Mouse (Mus musculus) MEL (cell line): ENCODE results near the gene Herc2. TPM values are rescaled to one million over a fixed set of nuclear protein-coding genes. Genes with fewer than 3 reads are reported as not detected.

ENCODE experiments used
- DNase-seq: peaks from one replicate; pipeline ENCODE4 v3.0.0; 2011; ENCODE audit warnings: low read depth, low spot score
- H3K27ac ChIP-seq: 2 replicates; pipeline ENCODE4 v1.5.1; 2012; ENCODE audit warnings: low read depth, mild to moderate bottlenecking, control low read depth, low read length, moderate library complexity; ENCODE audit not compliant: control insufficient read depth
- H3K27me3 ChIP-seq, 2 experiments: fragments of 150-350 bp in 1 of 2; sonication (generic) in 1 of 2; 2 replicates each; pipeline ENCODE4 v1.6.1; 2012; ENCODE audit warnings: low read length in 2 of 2, mild to moderate bottlenecking in 2 of 2, improper control_type of control experiment in 1 of 2, moderate library complexity in 1 of 2; ENCODE audit not compliant: insufficient read depth in 2 of 2, control insufficient read depth in 1 of 2
- H3K36me3 ChIP-seq, 2 experiments: 2 replicates each; pipeline ENCODE4 v1.6.1; 2012 to 2014; ENCODE audit warnings: low read length in 2 of 2, improper control_type of control experiment in 1 of 2, inconsistent platforms in 1 of 2, mild to moderate bottlenecking in 1 of 2; ENCODE audit not compliant: insufficient read depth in 2 of 2, control insufficient read depth in 1 of 2
- H3K4me1 ChIP-seq, 2 experiments: fragments of 150-350 bp in 1 of 2; sonication (generic) in 1 of 2; 2 replicates each; pipeline ENCODE4 v1.6.1; 2012; ENCODE audit warnings: low read length in 2 of 2, improper control_type of control experiment in 1 of 2, mild to moderate bottlenecking in 1 of 2; ENCODE audit not compliant: insufficient read depth in 2 of 2, control insufficient read depth in 1 of 2
- H3K4me3 ChIP-seq, 2 experiments: fragments of 150-350 bp in 1 of 2; sonication (generic) in 1 of 2; 2 replicates each; pipeline ENCODE4 v1.5.1; 2012; ENCODE audit warnings: low read depth in 2 of 2, low read length in 2 of 2, mild to moderate bottlenecking in 2 of 2, moderate library complexity in 2 of 2, control low read depth in 1 of 2, improper control_type of control experiment in 1 of 2; ENCODE audit not compliant: control insufficient read depth in 1 of 2, insufficient read depth in 1 of 2
- H3K79me2 ChIP-seq: 2 replicates; pipeline ENCODE4 v1.6.1; 2012; ENCODE audit warnings: mild to moderate bottlenecking, low read length, moderate library complexity; ENCODE audit not compliant: control insufficient read depth, poor library complexity, insufficient read depth
- H3K9ac ChIP-seq: 2 replicates; pipeline ENCODE4 v1.6.1; 2012; ENCODE audit warnings: low read depth, mild to moderate bottlenecking, control low read depth, low read length, moderate library complexity; ENCODE audit not compliant: control insufficient read depth, poor library complexity, severe bottlenecking
- H3K9me3 ChIP-seq: fragments of 150-350 bp; sonication (generic); replicated peaks from 2 replicates; pipeline ENCODE4 v1.6.1; 2012; ENCODE audit warnings: mild to moderate bottlenecking, low read length, improper control_type of control experiment, moderate library complexity; ENCODE audit not compliant: insufficient read depth
- BHLHE40 ChIP-seq: IDR thresholded peaks from 2 replicates; pipeline ENCODE4 v1.6.1; 2012; ENCODE audit warnings: low read depth, mild to moderate bottlenecking, inconsistent platforms, low read length, improper control_type of control experiment, borderline replicate concordance
- CHD1 ChIP-seq: IDR thresholded peaks from 2 replicates; pipeline ENCODE4 v1.6.1; 2012; ENCODE audit warnings: low read depth, mild to moderate bottlenecking, inconsistent platforms, low read length, improper control_type of control experiment
- CTCF ChIP-seq, 3 experiments: IDR thresholded peaks in 2 of 3; conservative IDR thresholded peaks in 1 of 3; 2 replicates each; pipeline ENCODE4 v1.5.1; 2011 to 2012; ENCODE audit warnings: low read length in 3 of 3, low read depth in 2 of 3, mild to moderate bottlenecking in 2 of 3, improper control_type of control experiment in 1 of 3, inconsistent platforms in 1 of 3, mixed read lengths in 1 of 3, moderate library complexity in 1 of 3; ENCODE audit not compliant: control insufficient read depth in 1 of 3, insufficient read depth in 1 of 3, poor library complexity in 1 of 3, severe bottlenecking in 1 of 3
- E2F4 ChIP-seq: IDR thresholded peaks from 2 replicates; pipeline ENCODE4 v1.6.1; 2011; ENCODE audit warnings: low read depth, low read length, improper control_type of control experiment, borderline replicate concordance
- ELF1 ChIP-seq: IDR thresholded peaks from 2 replicates; pipeline ENCODE4 v1.6.1; 2014; ENCODE audit warnings: low read depth, mild to moderate bottlenecking, inconsistent platforms, low read length, improper control_type of control experiment, moderate library complexity
- EP300 ChIP-seq, 2 experiments: IDR thresholded peaks; 2 replicates each; pipeline ENCODE4 v1.6.1; 2011; ENCODE audit warnings: improper control_type of control experiment in 2 of 2, low read length in 2 of 2, low read depth in 1 of 2, mild to moderate bottlenecking in 1 of 2
- GABPA ChIP-seq: IDR thresholded peaks from 2 replicates; pipeline ENCODE4 v1.6.1; 2012; ENCODE audit warnings: low read depth, mild to moderate bottlenecking, inconsistent platforms, low read length, improper control_type of control experiment, moderate library complexity
- GATA1 ChIP-seq: IDR thresholded peaks from 2 replicates; pipeline ENCODE4 v1.6.1; 2011; ENCODE audit warnings: low read depth, low read length, improper control_type of control experiment
- HCFC1 ChIP-seq: IDR thresholded peaks from 2 replicates; pipeline ENCODE4 v1.6.1; 2012; ENCODE audit warnings: low read depth, mild to moderate bottlenecking, inconsistent platforms, low read length, improper control_type of control experiment, moderate library complexity
- JUND ChIP-seq: IDR thresholded peaks from 2 replicates; pipeline ENCODE4 v1.6.1; 2011; ENCODE audit warnings: low read depth, mild to moderate bottlenecking, improper control_type of control experiment, low read length
- KAT2A ChIP-seq: conservative IDR thresholded peaks from 2 replicates; pipeline ENCODE4 v1.6.1; 2012; ENCODE audit warnings: low read depth, low read length, improper control_type of control experiment, inconsistent platforms
- MAFK ChIP-seq: IDR thresholded peaks from 2 replicates; pipeline ENCODE4 v1.6.1; 2011; ENCODE audit warnings: low read depth, mild to moderate bottlenecking, low read length, improper control_type of control experiment, borderline replicate concordance
- MAX ChIP-seq: IDR thresholded peaks from 2 replicates; pipeline ENCODE4 v1.6.1; 2011; ENCODE audit warnings: low read length, improper control_type of control experiment
- MAZ ChIP-seq: IDR thresholded peaks from 2 replicates; pipeline ENCODE4 v1.6.1; 2012; ENCODE audit warnings: low read depth, mild to moderate bottlenecking, inconsistent platforms, low read length, improper control_type of control experiment
- MEF2A ChIP-seq: IDR thresholded peaks from 2 replicates; pipeline ENCODE4 v1.6.1; 2014; ENCODE audit warnings: low read depth, mild to moderate bottlenecking, inconsistent platforms, low read length, improper control_type of control experiment; ENCODE audit not compliant: poor library complexity, insufficient replicate concordance, severe bottlenecking; ENCODE audit errors: extremely low read depth
- MXI1 ChIP-seq: IDR thresholded peaks from 2 replicates; pipeline ENCODE4 v1.6.1; 2011; ENCODE audit warnings: mild to moderate bottlenecking, low read depth, low read length, improper control_type of control experiment
- MYB ChIP-seq: IDR thresholded peaks from 2 replicates; pipeline ENCODE4 v1.6.1; 2011; ENCODE audit warnings: mild to moderate bottlenecking, low read depth, low read length, improper control_type of control experiment
- NELFE ChIP-seq: IDR thresholded peaks from 2 replicates; pipeline ENCODE4 v1.6.1; 2011; ENCODE audit warnings: low read depth, low read length, improper control_type of control experiment
- RAD21 ChIP-seq: IDR thresholded peaks from 2 replicates; pipeline ENCODE4 v1.6.1; 2011; ENCODE audit warnings: mild to moderate bottlenecking, low read depth, low read length, improper control_type of control experiment
- RCOR1 ChIP-seq: IDR thresholded peaks from 2 replicates; pipeline ENCODE4 v1.6.1; 2012; ENCODE audit warnings: low read depth, mild to moderate bottlenecking, inconsistent platforms, low read length, improper control_type of control experiment
- TAL1 ChIP-seq: IDR thresholded peaks from 2 replicates; pipeline ENCODE4 v1.6.1; 2012; ENCODE audit warnings: mild to moderate bottlenecking, inconsistent platforms, low read length, moderate library complexity, mixed read lengths
- TCF12 ChIP-seq: IDR thresholded peaks from 2 replicates; pipeline ENCODE4 v1.6.1; 2014; ENCODE audit warnings: low read depth, mild to moderate bottlenecking, inconsistent platforms, low read length, improper control_type of control experiment, moderate library complexity
- UBTF ChIP-seq: IDR thresholded peaks from 2 replicates; pipeline ENCODE4 v1.6.1; 2012; ENCODE audit warnings: low read depth, mild to moderate bottlenecking, inconsistent platforms, low read length, improper control_type of control experiment, moderate library complexity, borderline replicate concordance; ENCODE audit not compliant: insufficient read depth
- USF1 ChIP-seq: IDR thresholded peaks from 2 replicates; pipeline ENCODE4 v1.6.1; 2014; ENCODE audit warnings: low read depth, mild to moderate bottlenecking, inconsistent platforms, low read length, improper control_type of control experiment, moderate library complexity
- ZC3H11A ChIP-seq: IDR thresholded peaks from 2 replicates; pipeline ENCODE4 v1.6.1; 2012; ENCODE audit warnings: low read depth, mild to moderate bottlenecking, inconsistent platforms, low read length, improper control_type of control experiment
- polyA plus RNA-seq, 2 experiments: library from polyadenylated mRNA; stranded (reverse) in 1 of 2; unstranded in 1 of 2; fragments of >175 nt in 1 of 2; fragments of >200 nt in 1 of 2; gene quantifications; 2 replicates each; pipeline versions ENCODE4 v1.2.1 to v1.2.4; 2012; ENCODE audit warnings: low replicate concordance in 2 of 2, low read depth in 1 of 2; ENCODE audit not compliant: insufficient read length in 2 of 2, insufficient read depth in 1 of 2, missing spikeins in 1 of 2
- total RNA-seq: library from RNA; depleted of rRNA; stranded (reverse); fragments of 300-350 nt; gene quantifications from 2 replicates; pipeline ENCODE4 v1.2.3, GENCODE M21; 2012

The Herc2 gene
- total and polyA plus RNA-seq, 3 experiments: 20.7 to 389 (median 32.0) TPM

- no peaks in the 10 kb centered on the region for H3K79me2 ChIP-seq
- no peaks in the 10 kb centered on the region for H3K4me1 ChIP-seq
- no peak for DNase-seq
- H3K9me3 ChIP-seq: no peaks in the 10 kb centered on the region
- H3K9ac ChIP-seq: no peak overlapping the region
- H3K27ac ChIP-seq: no peak overlapping the region
- TF ChIP-seq NELFE (no peak), MXI1 (no peak), UBTF (no peak), ZC3H11A (no peak), BHLHE40 (no peak), RAD21 (no peak), RCOR1 (no peak), MAX (no peak), MAZ (no peak), TAL1 (no peak), JUND (no peak), CHD1 (no peak), CTCF (IDR thresholded peaks at IDR 0.05 in 2 of 3, conservative IDR thresholded peaks at IDR 0.05 in 1 of 3; ENCODE audit: control insufficient read depth in 1 of 3, insufficient read depth in 1 of 3, low read depth in 2 of 3, low read length in 3 of 3, poor library complexity in 1 of 3, severe bottlenecking in 1 of 3) (no peak), MYB (no peak), KAT2A (no peak), MAFK (no peak), E2F4 (no peak), TCF12 (no peak), GABPA (no peak)
- TF ChIP-seq, all 39 proteins: peak for 0
- no peaks in the 10 kb centered on the region for H3K27me3 ChIP-seq
- no peak overlapping the region for H3K4me3 ChIP-seq
- peaks cover 0 to 12% of the 10 kb centered on the region in 2 experiments; a peak in 1 of 4 replicates for H3K36me3 ChIP-seq
These were observed 151.7 kb downstream of the Herc2 start for GRCm38 (mm10) chr7:56201483-56202218.

GRCm38 (mm10) chr7:56202843-56203242, 152.8 kb downstream of the Herc2 start:
- no peak for DNase-seq
- H3K9me3 ChIP-seq: no peaks in the 10 kb centered on the region
- peaks cover 0 to 10% of the 10 kb centered on the region in 2 experiments; a peak in 1 of 4 replicates for H3K36me3 ChIP-seq
- H3K4me1 ChIP-seq: no peaks in the 10 kb centered on the region
- H3K9ac ChIP-seq: no peak overlapping the region
- H3K27ac ChIP-seq: no peak overlapping the region
- TF ChIP-seq EP300 (IDR thresholded peaks at IDR 0.05; ENCODE audit: low read depth in 1 of 2, low read length in 2 of 2) (no peak), MXI1 (no peak), CTCF (IDR thresholded peaks at IDR 0.05 in 2 of 3, conservative IDR thresholded peaks at IDR 0.05 in 1 of 3; ENCODE audit: control insufficient read depth in 1 of 3, insufficient read depth in 1 of 3, low read depth in 2 of 3, low read length in 3 of 3, poor library complexity in 1 of 3, severe bottlenecking in 1 of 3) (no peak), HCFC1 (no peak), GATA1 (no peak), USF1 (no peak), MEF2A (no peak), ELF1 (no peak), RCOR1 (no peak)
- H3K79me2 ChIP-seq: no peaks in the 10 kb centered on the region
- H3K4me3 ChIP-seq: no peak overlapping the region
- H3K27me3 ChIP-seq: no peaks in the 10 kb centered on the region
